Mouse (Mus musculus): ENCODE data around the gene Irf9. TPM values are rescaled to one million over a fixed set of nuclear protein-coding genes. Genes with fewer than 3 reads are reported as not detected.

Irf9 gene
- polyA plus RNA-seq (2014; fragmentation: Illumina TruSeq; extraction: RNeasy Lipid Tissue Mini Kit (QIAGEN cat#74804); ENCODE audit: low read depth, low replicate concordance) = 2.6 TPM

GRCm38 (mm10) chr14:55603271-55603632 is at the start of gene Irf9:
Gene Irf9, plus strand, starts transcription at chr14:55603571.

GRCm38 (mm10) chr14:55559799-55560201 is 43.6 kb upstream of the Irf9 start, which contains the start of gene Dcaf11:
Gene Dcaf11, plus strand, starts transcription at chr14:55560006.

GRCm38 (mm10) chr14:55560202-55561073 is 42.9 kb upstream of the Irf9 start, which contains the start of gene A730061H03Rik:
Gene A730061H03Rik, minus strand, starts transcription at chr14:55560406.

GRCm38 (mm10) chr14:55575302-55575701 is 28.1 kb upstream of the Irf9 start, which contains the start of gene Fitm1:
Gene Fitm1, plus strand, starts transcription at chr14:55575617.

GRCm38 (mm10) chr14:55577871-55578667 is 25.3 kb upstream of the Irf9 start, which contains the start of gene Psme1:
Gene Psme1, plus strand, starts transcription at chr14:55578123.

GRCm38 (mm10) chr14:55584702-55585565 is 18.4 kb upstream of the Irf9 start, which contains the start of gene Emc9:
Gene Emc9, minus strand, starts transcription at chr14:55585302.

GRCm38 (mm10) chr14:55590748-55591330 is 12.5 kb upstream of the Irf9 start, which contains the start of gene Psme2:
Gene Psme2, minus strand, starts transcription at chr14:55591113.

GRCm38 (mm10) chr14:55591331-55591891 is 12.0 kb upstream of the Irf9 start, which contains the start of gene Rnf31:
Gene Rnf31, plus strand, starts transcription at chr14:55591708.

GRCm38 (mm10) chr14:55617822-55618221 is 14.5 kb downstream of the Irf9 start, which contains the start of gene Rec8:
Gene Rec8, plus strand, starts transcription at chr14:55618037.

GRCm38 (mm10) chr14:55635523-55636007 is 32.2 kb downstream of the Irf9 start, which contains the start of gene Ipo4:
Gene Ipo4, minus strand, starts transcription at chr14:55635957.

GRCm38 (mm10) chr14:55637795-55638194 is 34.4 kb downstream of the Irf9 start, which contains the start of gene Gm49378:
Gene Gm49378, minus strand, starts transcription at chr14:55637895.

GRCm38 (mm10) chr14:55643060-55643907 is 39.9 kb downstream of the Irf9 start, which contains the start of gene Tm9sf1:
Gene Tm9sf1, minus strand, starts transcription at chr14:55643806.

GRCm38 (mm10) chr14:55649884-55650283 is 46.5 kb downstream of the Irf9 start, which contains the start of gene Tssk4:
Gene Tssk4, plus strand, starts transcription at chr14:55650184.

Other genes starting within 250 kb of the Irf9 start
- gene Dhrs4, start 124.8 kb upstream of the Irf9 start, polyA plus RNA-seq (2014; fragmentation: Illumina TruSeq; extraction: RNeasy Lipid Tissue Mini Kit (QIAGEN cat#74804); ENCODE audit: low read depth, low replicate concordance) = 19.4 TPM
- gene Carmil3, start 112.9 kb upstream of the Irf9 start, polyA plus RNA-seq (2014; fragmentation: Illumina TruSeq; extraction: RNeasy Lipid Tissue Mini Kit (QIAGEN cat#74804); ENCODE audit: low read depth, low replicate concordance) = not detected
- not detected for gene Cpne6, start 93.1 kb upstream of the Irf9 start, polyA plus RNA-seq (2014; fragmentation: Illumina TruSeq; extraction: RNeasy Lipid Tissue Mini Kit (QIAGEN cat#74804); ENCODE audit: low read depth, low replicate concordance)
- gene Nrl, start 78.6 kb upstream of the Irf9 start, polyA plus RNA-seq (2014; fragmentation: Illumina TruSeq; extraction: RNeasy Lipid Tissue Mini Kit (QIAGEN cat#74804); ENCODE audit: low read depth, low replicate concordance) = 0.11 TPM
- 0.35 TPM for gene Pck2, start 63.3 kb upstream of the Irf9 start, polyA plus RNA-seq (2014; fragmentation: Illumina TruSeq; extraction: RNeasy Lipid Tissue Mini Kit (QIAGEN cat#74804); ENCODE audit: low read depth, low replicate concordance)
- gene Dcaf11, start 43.6 kb upstream of the Irf9 start, polyA plus RNA-seq (2014; fragmentation: Illumina TruSeq; extraction: RNeasy Lipid Tissue Mini Kit (QIAGEN cat#74804); ENCODE audit: low read depth, low replicate concordance) = 14.7 TPM
- not detected for gene A730061H03Rik, start 43.2 kb upstream of the Irf9 start, polyA plus RNA-seq (2014; fragmentation: Illumina TruSeq; extraction: RNeasy Lipid Tissue Mini Kit (QIAGEN cat#74804); ENCODE audit: low read depth, low replicate concordance)
- gene Fitm1, start 28.0 kb upstream of the Irf9 start, polyA plus RNA-seq (2014; fragmentation: Illumina TruSeq; extraction: RNeasy Lipid Tissue Mini Kit (QIAGEN cat#74804); ENCODE audit: low read depth, low replicate concordance) = not detected
- 25.6 TPM for gene Psme1, start 25.4 kb upstream of the Irf9 start, polyA plus RNA-seq (2014; fragmentation: Illumina TruSeq; extraction: RNeasy Lipid Tissue Mini Kit (QIAGEN cat#74804); ENCODE audit: low read depth, low replicate concordance)
- 2.7 TPM for gene Emc9, start 18.3 kb upstream of the Irf9 start, polyA plus RNA-seq (2014; fragmentation: Illumina TruSeq; extraction: RNeasy Lipid Tissue Mini Kit (QIAGEN cat#74804); ENCODE audit: low read depth, low replicate concordance)
- 17.0 TPM for gene Psme2, start 12.5 kb upstream of the Irf9 start, polyA plus RNA-seq (2014; fragmentation: Illumina TruSeq; extraction: RNeasy Lipid Tissue Mini Kit (QIAGEN cat#74804); ENCODE audit: low read depth, low replicate concordance)
- gene Rnf31, start 11.9 kb upstream of the Irf9 start, polyA plus RNA-seq (2014; fragmentation: Illumina TruSeq; extraction: RNeasy Lipid Tissue Mini Kit (QIAGEN cat#74804); ENCODE audit: low read depth, low replicate concordance) = 2.1 TPM
- gene Rec8, start 14.5 kb downstream of the Irf9 start, polyA plus RNA-seq (2014; fragmentation: Illumina TruSeq; extraction: RNeasy Lipid Tissue Mini Kit (QIAGEN cat#74804); ENCODE audit: low read depth, low replicate concordance) = 8.3 TPM
- gene Ipo4, start 32.4 kb downstream of the Irf9 start, polyA plus RNA-seq (2014; fragmentation: Illumina TruSeq; extraction: RNeasy Lipid Tissue Mini Kit (QIAGEN cat#74804); ENCODE audit: low read depth, low replicate concordance) = 67.7 TPM
- 1.6 TPM for gene Gm49378, start 34.3 kb downstream of the Irf9 start, polyA plus RNA-seq (2014; fragmentation: Illumina TruSeq; extraction: RNeasy Lipid Tissue Mini Kit (QIAGEN cat#74804); ENCODE audit: low read depth, low replicate concordance)
- 5.9 TPM for gene Tm9sf1, start 40.2 kb downstream of the Irf9 start, polyA plus RNA-seq (2014; fragmentation: Illumina TruSeq; extraction: RNeasy Lipid Tissue Mini Kit (QIAGEN cat#74804); ENCODE audit: low read depth, low replicate concordance)
- gene Tssk4, start 46.6 kb downstream of the Irf9 start, polyA plus RNA-seq (2014; fragmentation: Illumina TruSeq; extraction: RNeasy Lipid Tissue Mini Kit (QIAGEN cat#74804); ENCODE audit: low read depth, low replicate concordance) = 45.9 TPM
- 4.4 TPM for gene Mdp1, start 56.9 kb downstream of the Irf9 start, polyA plus RNA-seq (2014; fragmentation: Illumina TruSeq; extraction: RNeasy Lipid Tissue Mini Kit (QIAGEN cat#74804); ENCODE audit: low read depth, low replicate concordance)
- 54.2 TPM for gene Gmpr2, start 68.4 kb downstream of the Irf9 start, polyA plus RNA-seq (2014; fragmentation: Illumina TruSeq; extraction: RNeasy Lipid Tissue Mini Kit (QIAGEN cat#74804); ENCODE audit: low read depth, low replicate concordance)
- gene Nedd8, start 68.6 kb downstream of the Irf9 start, polyA plus RNA-seq (2014; fragmentation: Illumina TruSeq; extraction: RNeasy Lipid Tissue Mini Kit (QIAGEN cat#74804); ENCODE audit: low read depth, low replicate concordance) = 54.1 TPM
- 18.0 TPM for gene Tinf2, start 78.2 kb downstream of the Irf9 start, polyA plus RNA-seq (2014; fragmentation: Illumina TruSeq; extraction: RNeasy Lipid Tissue Mini Kit (QIAGEN cat#74804); ENCODE audit: low read depth, low replicate concordance)
- gene Tgm1, start 110.4 kb downstream of the Irf9 start, polyA plus RNA-seq (2014; fragmentation: Illumina TruSeq; extraction: RNeasy Lipid Tissue Mini Kit (QIAGEN cat#74804); ENCODE audit: low read depth, low replicate concordance) = not detected
- gene Rabggta, start 118.7 kb downstream of the Irf9 start, polyA plus RNA-seq (2014; fragmentation: Illumina TruSeq; extraction: RNeasy Lipid Tissue Mini Kit (QIAGEN cat#74804); ENCODE audit: low read depth, low replicate concordance) = 0.35 TPM
- gene Dhrs1, start 142.1 kb downstream of the Irf9 start, polyA plus RNA-seq (2014; fragmentation: Illumina TruSeq; extraction: RNeasy Lipid Tissue Mini Kit (QIAGEN cat#74804); ENCODE audit: low read depth, low replicate concordance) = 45.7 TPM
- 53.9 TPM for gene Nop9, start 142.1 kb downstream of the Irf9 start, polyA plus RNA-seq (2014; fragmentation: Illumina TruSeq; extraction: RNeasy Lipid Tissue Mini Kit (QIAGEN cat#74804); ENCODE audit: low read depth, low replicate concordance)
- gene Cideb, start 154.9 kb downstream of the Irf9 start, polyA plus RNA-seq (2014; fragmentation: Illumina TruSeq; extraction: RNeasy Lipid Tissue Mini Kit (QIAGEN cat#74804); ENCODE audit: low read depth, low replicate concordance) = not detected
- gene Ltb4r2, start 157.9 kb downstream of the Irf9 start, polyA plus RNA-seq (2014; fragmentation: Illumina TruSeq; extraction: RNeasy Lipid Tissue Mini Kit (QIAGEN cat#74804); ENCODE audit: low read depth, low replicate concordance) = not detected
- gene Ltb4r1, start 162.4 kb downstream of the Irf9 start, polyA plus RNA-seq (2014; fragmentation: Illumina TruSeq; extraction: RNeasy Lipid Tissue Mini Kit (QIAGEN cat#74804); ENCODE audit: low read depth, low replicate concordance) = not detected
- 0.06 TPM for gene Adcy4, start 180.5 kb downstream of the Irf9 start, polyA plus RNA-seq (2014; fragmentation: Illumina TruSeq; extraction: RNeasy Lipid Tissue Mini Kit (QIAGEN cat#74804); ENCODE audit: low read depth, low replicate concordance)
- gene Ripk3, start 185.3 kb downstream of the Irf9 start, polyA plus RNA-seq (2014; fragmentation: Illumina TruSeq; extraction: RNeasy Lipid Tissue Mini Kit (QIAGEN cat#74804); ENCODE audit: low read depth, low replicate concordance) = 0.69 TPM
- gene Nfatc4, start 219.6 kb downstream of the Irf9 start, polyA plus RNA-seq (2014; fragmentation: Illumina TruSeq; extraction: RNeasy Lipid Tissue Mini Kit (QIAGEN cat#74804); ENCODE audit: low read depth, low replicate concordance) = 0.11 TPM